Mouse (Mus musculus): ENCODE measurements around the gene 5730522E02Rik. TPM values are rescaled to one million over a fixed set of nuclear protein-coding genes. Genes with fewer than 3 reads are reported as not detected.
"Not testable (repeated sequence)": the region's sequence is repeated elsewhere in the genome, so short reads cannot be mapped to it uniquely, and the experiment has no call there.

Gene 5730522E02Rik
- not detected for total RNA-seq (2021)
- long read RNA-seq, experiment 1 = 0 reads
- long read RNA-seq, experiment 2 = 0 reads

DNA sequence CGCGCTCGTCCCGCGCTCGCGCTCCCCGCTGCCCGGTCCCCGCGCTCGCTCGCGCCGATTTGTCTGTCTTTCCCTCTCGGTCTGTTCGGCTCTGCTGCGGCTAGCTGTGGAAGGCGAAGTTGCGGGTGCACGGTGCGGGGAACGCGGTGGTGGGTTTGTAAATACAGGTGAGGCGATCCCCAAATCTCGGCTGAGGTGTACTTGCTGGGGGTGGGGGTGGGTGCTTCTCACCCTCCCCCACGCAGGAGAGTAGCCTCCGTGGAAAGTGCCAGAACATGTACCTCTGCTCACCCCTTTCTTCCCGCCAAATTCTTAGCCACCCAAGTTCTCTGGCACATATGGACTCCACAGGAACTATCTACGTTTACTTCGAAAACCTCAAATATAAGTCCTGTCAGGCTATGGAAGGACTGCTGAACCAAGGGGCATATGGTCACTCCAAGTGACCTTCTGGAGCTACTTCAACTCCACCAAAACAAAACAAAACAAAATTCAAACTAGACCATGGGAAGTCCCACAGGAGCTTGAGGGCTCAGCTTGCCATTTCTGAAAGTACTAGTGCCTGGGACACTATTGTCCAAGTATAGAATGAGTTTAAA, at the start of gene 5730522E02Rik:
Gene 5730522E02Rik, minus strand, starts transcription at position 182 of the 599 bp plus-strand sequence.
- no peak for DNase-seq

DNA sequence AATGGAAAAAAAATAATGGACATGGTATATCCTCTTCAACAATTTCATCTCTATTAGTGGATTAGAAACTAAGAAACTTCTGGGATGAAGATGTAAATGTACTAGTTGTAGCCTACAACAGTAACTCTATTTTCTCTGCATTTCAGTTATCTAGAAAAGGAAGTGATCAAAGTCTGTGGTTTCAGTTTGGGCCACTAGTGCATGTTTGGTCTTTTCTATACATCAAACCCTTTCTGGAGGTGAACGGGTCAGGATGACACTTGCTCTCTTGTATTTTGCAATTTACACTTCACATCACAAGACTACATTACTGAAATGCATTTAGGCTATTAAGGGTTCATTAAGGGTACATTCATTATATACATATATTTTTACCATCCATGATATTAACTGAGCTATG, 26.0 kb upstream of the 5730522E02Rik start:
- DNase-seq = no peak

DNA sequence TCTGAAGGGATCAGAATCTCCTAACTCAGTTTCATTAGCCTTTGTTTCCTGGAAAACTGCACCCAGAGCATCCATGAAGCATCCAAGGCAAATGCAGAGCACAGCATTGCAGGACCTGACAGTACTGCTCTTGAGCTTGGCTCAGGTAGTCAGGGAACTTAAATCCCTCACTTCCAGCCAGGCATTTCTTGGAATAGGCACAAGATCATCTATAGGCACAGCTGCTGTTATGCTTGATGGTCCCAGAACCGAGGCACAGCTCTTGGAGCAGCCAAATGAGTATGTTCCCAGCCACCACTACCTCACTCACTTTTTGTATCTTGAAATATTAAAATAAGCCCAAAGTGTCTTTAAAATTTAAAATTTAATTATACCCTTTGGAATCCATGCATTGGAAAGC, 19.3 kb upstream of the 5730522E02Rik start:
- no peak for DNase-seq

DNA sequence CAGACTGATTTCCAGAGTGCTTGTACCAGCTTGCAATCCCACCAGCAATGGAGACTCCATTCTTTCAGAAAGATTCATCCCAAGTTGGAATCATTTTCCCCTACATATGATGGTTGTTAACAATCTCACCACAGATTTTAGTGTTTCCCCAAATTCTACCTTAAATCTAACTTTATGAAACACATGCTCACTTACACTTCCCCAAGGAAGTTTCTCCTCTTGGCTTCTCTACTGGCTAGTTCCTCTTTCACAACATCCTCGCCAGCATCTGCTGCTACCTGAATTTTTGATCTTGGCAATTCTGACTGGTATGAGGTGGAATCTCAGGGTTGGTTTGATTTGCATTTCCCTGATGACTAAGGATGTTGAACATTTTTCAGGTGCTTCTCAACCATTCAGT, 3.1 kb upstream of the 5730522E02Rik start:
- DNase-seq = not testable (repeated sequence)

DNA sequence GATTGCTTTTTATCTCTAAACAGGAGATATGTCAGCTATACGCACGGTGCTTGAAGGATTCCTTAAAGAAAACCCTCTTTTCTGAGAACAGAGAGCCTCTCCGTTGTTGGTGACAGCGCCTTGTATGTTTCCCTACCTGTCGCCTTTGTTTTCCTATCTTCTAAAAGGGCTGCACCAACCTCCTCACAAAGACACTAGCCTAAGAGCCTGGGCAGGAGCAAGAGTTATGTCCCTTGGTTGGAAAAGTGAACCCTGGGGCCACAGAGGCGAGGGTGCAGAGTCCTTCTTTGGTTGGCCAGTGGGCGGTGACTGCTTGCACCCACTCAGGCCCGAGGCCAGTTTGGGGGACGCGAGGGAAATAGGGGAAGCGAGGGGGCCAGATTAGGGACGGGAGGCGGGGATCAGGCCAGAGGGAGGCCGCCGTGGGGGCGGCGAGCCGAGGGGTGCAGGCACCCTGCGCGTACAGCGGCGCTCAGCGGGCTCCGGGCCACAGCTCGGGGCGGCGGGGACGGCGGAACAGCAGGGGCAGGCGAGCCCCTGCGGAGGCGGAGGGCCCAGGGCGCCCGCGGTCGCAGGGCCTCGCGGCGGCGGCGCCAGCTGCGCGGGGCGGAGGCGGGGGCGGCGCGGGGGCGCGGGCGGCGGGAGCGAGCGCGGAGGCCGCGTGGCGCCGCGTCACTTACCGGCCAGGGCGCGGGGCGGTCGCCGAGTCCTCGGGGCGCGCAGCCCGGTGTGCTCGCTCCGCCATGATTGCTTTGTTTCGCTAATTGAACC, 567 bp downstream of the 5730522E02Rik start:
- DNase-seq = peak; percentile 57

DNA sequence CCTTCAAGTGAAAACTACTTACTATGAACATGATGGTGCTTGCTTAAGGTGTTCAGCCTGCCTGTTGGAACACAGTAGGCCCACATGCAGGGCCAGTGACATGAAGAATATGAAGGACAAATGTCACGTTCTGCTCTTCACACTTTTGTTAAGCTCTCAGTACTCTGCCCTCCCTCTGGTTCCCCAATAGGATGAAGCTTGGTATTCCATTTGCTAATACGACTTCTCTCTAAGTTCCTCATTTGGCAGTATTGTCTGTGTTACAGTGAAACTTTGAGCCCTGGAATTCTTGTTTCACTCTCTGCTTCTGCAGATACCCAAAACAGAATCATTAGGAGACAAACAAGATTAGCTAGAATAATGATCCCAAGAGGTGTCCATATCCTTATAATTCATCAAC, 7.1 kb downstream of the 5730522E02Rik start:
- DNase-seq = no peak

DNA sequence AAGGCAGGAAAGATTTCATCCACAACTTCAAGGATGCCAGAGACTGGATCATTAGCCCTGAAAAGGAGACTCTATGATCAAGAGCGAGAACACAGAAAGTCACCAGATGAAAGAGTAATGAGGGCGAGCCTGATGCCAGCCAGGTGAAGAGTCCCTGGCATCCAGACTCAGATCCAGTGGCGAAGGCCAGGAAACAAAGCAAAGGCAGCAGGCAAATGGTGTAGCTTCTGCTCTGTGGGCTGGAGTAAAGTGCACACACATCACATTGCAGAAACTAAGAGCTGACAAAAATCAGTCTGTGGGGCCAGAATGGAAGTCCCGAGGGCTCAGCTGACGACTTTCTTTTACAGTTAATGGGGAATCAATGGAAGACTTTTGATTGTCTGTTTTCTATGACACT, 7.7 kb downstream of the 5730522E02Rik start:
- DNase-seq = no peak

DNA sequence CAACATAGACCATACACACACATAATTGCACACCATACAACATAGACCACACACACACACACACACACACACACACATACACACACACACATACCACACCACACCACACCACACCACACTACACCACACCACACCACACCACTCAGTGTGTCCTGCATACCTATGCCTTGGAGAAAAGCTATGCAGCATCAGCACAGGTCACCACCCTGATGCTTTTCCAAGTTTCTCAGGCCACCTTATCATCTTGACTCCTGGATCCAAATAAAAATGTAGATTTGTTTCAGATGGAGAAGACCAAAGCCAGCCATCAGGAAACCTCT, 8.8 kb downstream of the 5730522E02Rik start:
- no peak for DNase-seq

DNA sequence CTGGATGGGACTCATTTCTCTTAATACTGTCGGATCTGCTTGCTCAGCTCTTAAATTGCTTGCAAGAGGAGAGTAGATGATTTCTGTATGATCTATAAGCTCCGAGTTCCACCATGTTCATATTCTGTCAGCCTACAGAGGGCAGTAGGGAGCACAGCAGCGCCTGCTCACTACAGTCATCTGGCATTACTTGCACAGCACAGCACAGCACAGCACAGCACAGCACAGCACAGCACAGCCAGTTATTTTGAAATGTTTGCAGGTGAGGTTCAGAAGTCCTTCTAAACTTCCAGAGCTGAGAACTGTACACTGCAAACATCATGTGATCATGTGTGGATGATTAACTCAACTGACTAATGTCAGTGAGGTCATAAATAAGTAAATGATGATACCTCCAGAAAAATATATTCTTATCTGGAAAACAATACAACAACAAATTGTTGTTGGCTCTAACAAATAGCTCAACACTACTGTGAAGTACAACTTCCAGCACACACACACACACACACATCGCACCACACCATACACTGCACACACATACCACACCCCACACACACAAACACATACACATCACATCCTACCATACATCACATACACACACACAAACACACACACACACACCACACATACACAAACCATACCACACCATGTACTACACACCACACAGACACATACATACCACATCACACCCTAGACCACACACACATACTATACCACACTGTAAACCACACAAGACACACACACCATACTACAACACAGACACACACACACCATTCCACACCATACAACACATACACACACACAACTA, 9.4 kb downstream of the 5730522E02Rik start:
- peak; percentile 38 for DNase-seq

DNA sequence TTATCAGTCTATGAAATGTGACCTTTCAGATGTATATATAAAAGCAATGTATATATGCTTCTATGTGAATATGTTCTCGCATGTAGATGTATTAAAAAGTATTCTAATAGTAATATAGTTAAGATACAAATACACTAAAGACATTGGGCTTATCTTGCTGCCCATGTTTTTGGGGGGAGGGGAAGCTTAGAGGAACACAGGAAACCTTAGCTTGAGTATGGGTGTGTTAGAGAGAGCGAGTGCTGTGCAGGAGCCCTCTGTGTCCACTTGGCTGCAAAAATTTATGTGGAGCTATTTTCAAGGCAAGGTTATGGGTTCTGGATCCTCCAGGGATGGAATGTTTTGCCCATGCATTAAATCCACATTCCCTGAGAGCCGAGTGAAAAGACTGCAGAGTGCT, 15.1 kb downstream of the 5730522E02Rik start:
- DNase-seq = no peak

DNA sequence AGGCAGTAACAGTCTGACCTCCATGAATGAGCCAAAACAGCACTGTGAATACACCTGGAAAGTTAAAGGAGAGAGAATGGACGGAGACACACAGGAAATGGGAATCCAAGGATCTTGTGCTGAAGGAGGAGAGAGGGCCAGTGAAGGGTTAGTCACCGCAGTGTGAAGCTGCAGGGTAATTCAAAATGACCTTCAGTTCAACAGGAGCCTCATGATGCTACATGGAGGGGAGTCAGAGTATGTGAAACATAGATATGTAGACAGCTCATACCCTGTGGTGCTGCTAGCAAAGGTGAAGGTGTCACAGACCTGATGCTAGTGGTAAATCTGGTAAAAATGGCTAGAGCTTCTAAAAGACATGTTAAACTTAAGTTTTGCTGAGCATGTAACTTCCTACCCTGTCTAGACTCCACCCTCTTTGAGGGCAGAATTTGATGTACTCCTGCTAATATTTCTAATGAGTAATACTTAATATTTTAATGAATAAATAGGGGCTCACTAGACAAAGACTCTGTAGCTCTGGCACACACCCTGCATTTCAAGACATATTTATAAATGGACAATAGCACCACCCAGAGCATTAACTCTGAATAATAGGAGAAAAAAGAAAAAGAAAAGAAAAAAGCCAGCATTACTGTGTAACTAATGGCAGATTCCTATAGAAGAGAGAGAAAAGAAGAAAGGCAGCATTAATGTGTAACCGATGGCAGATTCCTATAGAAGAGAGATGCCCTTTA, 23.2 kb downstream of the 5730522E02Rik start:
- no peak for DNase-seq

DNA sequence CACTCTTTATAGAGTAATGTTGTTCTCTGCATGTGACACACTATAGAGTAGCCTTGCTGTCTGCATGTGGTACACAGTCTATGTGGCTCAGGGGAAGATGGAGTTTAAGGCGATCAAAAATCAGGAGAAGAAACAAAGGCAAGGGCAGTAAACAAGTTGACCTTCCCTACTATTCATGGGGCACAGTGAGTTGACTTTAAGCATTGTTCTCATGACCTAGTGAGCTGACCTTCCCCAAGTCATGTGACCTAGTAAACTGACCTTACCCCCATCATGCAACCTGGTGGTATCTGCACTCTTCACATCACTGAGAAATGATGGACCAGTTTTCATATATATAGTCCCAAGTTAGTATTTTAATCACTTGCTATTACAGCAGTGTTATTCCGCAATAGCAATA, 40.0 kb downstream of the 5730522E02Rik start:
- DNase-seq = no peak

DNA sequence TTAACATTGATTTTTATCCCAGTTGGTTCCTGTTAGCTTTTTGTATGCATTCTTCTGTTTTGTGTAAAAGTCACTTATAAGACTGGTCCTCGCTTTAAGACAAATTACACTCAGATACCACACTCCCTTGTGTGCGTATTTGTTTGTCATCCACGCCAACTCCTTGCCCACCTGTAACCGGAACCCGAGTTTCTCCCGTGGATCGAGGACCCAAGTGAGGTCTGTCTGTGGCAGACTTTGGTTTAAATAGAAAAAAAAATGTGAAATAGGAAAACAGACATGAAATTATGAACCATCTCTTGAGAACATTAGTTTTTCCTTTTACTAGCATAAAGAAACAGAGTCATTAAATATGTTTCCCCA, 43.0 kb downstream of the 5730522E02Rik start:
- DNase-seq = no peak

DNA sequence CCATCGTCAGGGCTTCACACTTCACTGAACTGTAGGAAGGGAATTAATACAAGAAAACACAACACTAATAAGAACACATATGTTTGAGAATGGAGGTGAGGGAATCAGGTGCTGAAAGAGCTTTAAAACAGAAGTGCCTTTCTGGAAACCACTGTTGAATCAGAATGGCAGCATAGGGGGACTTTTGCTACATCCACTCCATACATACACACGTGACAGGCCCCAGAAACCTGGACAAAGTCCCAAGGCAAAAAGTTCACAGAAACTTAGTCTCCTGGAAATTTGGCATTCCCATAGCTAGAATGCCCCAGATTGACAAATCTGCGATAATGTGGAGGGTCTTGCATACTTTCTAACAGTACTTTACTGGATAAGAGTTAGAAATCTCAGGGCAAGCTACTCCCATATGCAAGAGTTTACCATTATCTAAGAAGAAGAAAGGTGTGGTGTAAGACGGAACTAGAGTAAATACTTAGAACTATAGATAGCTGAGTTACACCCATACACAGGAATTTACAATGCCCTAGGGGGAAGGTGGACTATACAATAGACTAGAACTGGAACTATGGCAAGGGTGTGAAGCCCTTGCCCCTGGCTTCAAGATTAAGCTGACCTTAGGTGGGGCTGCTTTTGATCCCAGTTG, 43.5 kb downstream of the 5730522E02Rik start:
- no peak for DNase-seq

DNA sequence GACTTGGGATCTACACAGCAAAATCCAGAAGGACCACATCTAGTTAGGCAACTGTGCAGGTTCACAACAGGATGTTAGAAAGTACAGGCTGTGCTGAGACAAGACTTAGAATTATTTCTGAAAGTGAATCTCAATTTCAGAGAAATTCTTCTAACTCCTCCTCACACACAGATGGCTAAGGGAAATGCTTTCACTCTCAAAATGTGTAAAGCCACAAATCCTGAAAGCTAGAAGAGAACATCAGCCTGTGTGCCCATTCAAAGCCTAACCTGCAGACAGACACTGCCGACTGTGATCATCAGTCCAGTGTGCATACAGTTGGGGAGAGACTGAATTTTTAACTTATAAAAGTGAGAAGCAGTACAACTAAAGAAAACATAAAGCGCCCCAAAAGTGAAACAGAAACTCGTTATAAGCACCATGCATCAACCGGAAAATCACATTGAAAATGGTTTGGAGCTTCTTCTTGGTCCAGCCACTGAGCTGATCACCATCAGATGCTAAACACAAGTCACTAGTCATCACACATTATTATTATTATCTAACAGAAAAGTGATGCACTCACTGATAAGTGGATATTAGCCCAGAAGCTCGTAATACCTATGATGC, 45.8 kb downstream of the 5730522E02Rik start:
- DNase-seq = no peak

DNA sequence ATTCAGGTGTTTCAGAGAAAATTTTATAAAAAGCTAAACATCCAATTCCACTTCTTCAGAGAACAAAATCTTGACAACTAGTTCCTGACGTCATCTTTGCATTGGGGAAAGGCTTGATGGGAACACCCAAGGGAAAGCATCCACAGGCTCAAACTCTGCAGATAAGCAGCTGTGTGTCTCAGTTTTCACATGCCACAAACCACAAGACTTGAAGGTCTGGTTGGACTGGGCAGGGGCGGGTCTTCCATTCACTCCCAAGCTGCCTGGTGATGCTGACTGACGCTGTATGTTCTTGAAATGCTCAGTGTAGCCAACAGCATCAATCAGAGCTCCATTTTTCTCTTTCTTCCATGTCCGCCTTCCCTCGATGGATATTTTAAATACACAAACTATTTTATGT, 49.2 kb downstream of the 5730522E02Rik start:
- DNase-seq = no peak

DNA sequence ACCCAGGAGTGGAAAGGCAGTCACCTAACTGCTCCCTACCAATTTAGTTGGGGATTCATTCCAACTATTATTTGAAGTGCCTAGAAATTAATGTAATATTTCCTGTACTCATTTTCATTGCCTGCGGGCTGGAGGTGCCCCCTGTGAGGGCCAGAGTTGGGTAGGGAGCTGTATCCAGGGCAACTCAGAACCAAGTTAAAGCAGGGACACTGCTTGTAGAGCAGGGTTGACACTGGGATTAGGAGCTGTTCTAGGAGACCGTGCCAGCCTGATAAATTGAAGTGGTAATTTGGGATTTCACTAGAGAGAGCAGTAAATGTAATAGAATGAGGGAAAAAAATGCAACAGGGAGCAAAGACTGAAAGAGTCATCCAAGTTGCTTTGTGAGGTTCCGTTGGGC, 51.5 kb downstream of the 5730522E02Rik start:
- no peak for DNase-seq

DNA sequence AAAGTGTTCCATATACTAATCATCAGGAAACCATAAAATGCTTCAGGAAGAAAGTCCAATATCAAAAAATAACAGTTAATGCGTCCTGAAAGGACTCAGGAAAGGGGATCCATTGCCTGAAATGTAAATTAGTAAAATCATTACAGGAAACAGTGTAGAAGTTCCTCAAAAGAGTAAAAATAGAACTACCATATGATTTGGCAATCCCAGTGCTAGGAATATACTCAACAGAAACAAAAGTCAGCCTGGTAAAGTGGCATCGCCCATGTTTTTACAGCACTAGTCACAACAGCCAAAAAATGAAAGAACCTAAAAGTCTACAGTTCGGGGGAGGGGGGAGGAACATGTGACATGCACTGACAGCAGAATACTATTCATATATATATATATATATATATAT, 70.5 kb downstream of the 5730522E02Rik start:
- no peak for DNase-seq

DNA sequence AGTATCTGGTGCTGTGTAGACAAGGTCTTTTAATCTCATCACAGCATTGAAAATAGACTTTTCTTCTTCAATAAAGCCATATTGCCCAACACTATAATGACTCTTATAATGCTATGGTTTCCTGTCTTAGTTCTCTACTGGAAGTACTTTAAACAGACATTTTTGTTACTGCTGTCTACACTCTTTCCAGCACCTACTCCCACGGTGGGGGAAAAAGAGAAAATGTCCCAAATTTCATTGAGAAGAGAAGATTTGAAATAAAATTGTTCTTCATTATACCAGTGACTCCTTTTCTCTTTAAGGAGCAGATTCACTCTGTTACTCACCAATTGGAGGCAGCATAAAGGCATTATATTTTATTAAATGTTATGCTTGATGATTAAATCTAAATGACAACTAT, 72.5 kb downstream of the 5730522E02Rik start:
- DNase-seq = no peak

DNA sequence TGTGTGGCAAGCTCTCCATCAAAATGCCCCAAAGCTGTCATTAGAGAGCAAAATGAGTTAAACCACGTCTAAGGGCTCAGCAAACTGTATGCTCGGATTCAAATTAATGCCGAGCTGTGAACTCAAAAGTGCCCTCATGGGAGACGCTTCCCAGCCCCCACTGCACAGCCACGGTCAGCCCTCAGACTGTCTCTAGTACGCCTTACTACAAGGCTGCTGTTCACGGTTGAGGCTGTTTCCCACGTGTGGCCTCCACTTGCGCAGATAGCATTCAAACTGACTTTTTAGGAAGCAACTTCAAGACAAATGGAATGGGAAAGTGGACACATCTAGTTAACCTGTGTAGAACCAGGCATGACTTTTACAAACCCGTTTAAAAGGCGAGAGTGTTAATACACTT, 79.7 kb downstream of the 5730522E02Rik start:
- no peak for DNase-seq

DNA sequence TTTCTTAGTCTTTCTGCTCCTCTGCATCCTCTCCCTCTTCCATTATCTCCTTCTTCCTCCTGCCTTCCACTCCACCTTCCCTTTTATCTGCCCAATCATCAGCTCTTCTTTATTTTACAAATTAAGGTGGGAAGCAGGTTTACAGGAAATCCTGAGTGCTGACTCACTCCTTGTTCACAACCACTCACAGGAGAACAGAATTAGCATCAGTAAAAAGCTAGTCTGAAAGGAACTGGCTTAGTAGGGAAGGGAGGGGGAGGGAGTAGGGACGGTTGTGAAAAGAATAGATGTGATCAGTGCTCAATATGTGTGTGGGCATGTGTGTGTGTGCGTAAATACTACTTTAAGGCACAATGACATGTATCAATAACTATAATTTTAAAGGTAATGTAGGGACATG, 81.5 kb downstream of the 5730522E02Rik start:
- DNase-seq = no peak

DNA sequence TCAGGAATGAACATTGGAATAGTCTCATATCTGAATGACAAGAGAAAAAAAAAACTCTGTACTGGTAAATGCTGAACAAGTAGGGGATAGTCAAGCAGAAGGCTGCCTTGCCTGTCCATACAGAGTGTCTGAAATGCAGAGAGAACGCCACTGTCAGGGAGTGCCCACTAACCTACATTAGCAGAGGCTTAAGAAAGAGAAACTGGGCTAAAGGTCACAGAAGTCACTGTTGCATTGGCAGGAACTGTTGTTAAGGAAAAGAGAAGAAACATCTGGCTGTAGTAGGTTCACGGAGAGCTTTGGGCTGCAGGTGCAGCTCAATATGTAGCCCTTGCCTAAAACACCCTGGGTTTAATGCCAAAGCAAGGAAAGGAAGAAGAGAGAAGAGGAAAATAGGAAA, 82.2 kb downstream of the 5730522E02Rik start:
- DNase-seq = no peak
